Mouse (Mus musculus) right cerebral cortex, postnatal 36 days (tissue): ENCODE data around the gene Fam161a.

Experiments
- DNase-seq, 2 experiments: peaks; one replicate each; pipeline ENCODE4 v3.0.0; 2022; ENCODE audit warnings: low spot score in 2 of 2, mixed read lengths in 1 of 2

Fam161a gene

GRCm38 (mm10) chr11:22990393-22991126 lies 16.8 kb upstream of the Fam161a start, which contains the start of gene Cct4:
TSS of gene Cct4 (plus strand) at chr11:22990519.
- peak; percentile 91 for DNase-seq

- no peak for DNase-seq
Observed at GRCm38 (mm10) chr11:22991218-22991835, 16.0 kb upstream of the Fam161a start.

GRCm38 (mm10) chr11:22994271-22994670 lies 13.1 kb upstream of the Fam161a start:
- no peak for DNase-seq

GRCm38 (mm10) chr11:22995461-22995860 lies 11.9 kb upstream of the Fam161a start:
- DNase-seq, result no peak

- DNase-seq, result no peak
Observed at GRCm38 (mm10) chr11:22998308-22998707, 9.0 kb upstream of the Fam161a start.

GRCm38 (mm10) chr11:23005276-23005675 lies 2.1 kb upstream of the Fam161a start:
- DNase-seq, result no peak

- DNase-seq, result no peak
Observed at GRCm38 (mm10) chr11:23007166-23007480, 208 bp upstream of the Fam161a start.

- peak; percentile 68 to 81 for DNase-seq
Observed at GRCm38 (mm10) chr11:23008181-23008823, 971 bp downstream of the Fam161a start.

GRCm38 (mm10) chr11:23008824-23009200 lies 1.5 kb downstream of the Fam161a start:
- DNase-seq, result no peak

GRCm38 (mm10) chr11:23013096-23013495 lies 5.8 kb downstream of the Fam161a start:
- no peak for DNase-seq

- no peak for DNase-seq
Observed at GRCm38 (mm10) chr11:23013580-23014294, 6.4 kb downstream of the Fam161a start.

- DNase-seq, result no peak
Observed at GRCm38 (mm10) chr11:23014996-23015395, 7.7 kb downstream of the Fam161a start.

GRCm38 (mm10) chr11:23017943-23018342 lies 10.6 kb downstream of the Fam161a start:
- no peak for DNase-seq

GRCm38 (mm10) chr11:23020116-23020770 lies 12.9 kb downstream of the Fam161a start:
- DNase-seq, result no peak

GRCm38 (mm10) chr11:23020841-23021240 lies 13.5 kb downstream of the Fam161a start:
- no peak for DNase-seq

- DNase-seq, result no peak
Observed at GRCm38 (mm10) chr11:23023155-23023554, 15.8 kb downstream of the Fam161a start.

GRCm38 (mm10) chr11:23024169-23024568 lies 16.8 kb downstream of the Fam161a start:
- DNase-seq, result no peak

GRCm38 (mm10) chr11:23028957-23029356 lies 21.6 kb downstream of the Fam161a start:
- no peak for DNase-seq

GRCm38 (mm10) chr11:23029399-23029798 lies 22.1 kb downstream of the Fam161a start:
- no peak for DNase-seq

GRCm38 (mm10) chr11:23047252-23047651 lies 39.9 kb downstream of the Fam161a start:
- DNase-seq, result no peak

GRCm38 (mm10) chr11:23047663-23048582 lies 40.6 kb downstream of the Fam161a start:
- DNase-seq, result no peak
